Mouse (Mus musculus) layer of hippocampus, adult 8-10 months (tissue): ENCODE results near the gene Pwwp2a. TPM values are rescaled to one million over a fixed set of nuclear protein-coding genes. Genes with fewer than 3 reads are reported as not detected.
A peak's percentile ranks its signal among the peaks of the same experiment; 100 is the strongest.

Experiments
- DNase-seq, 2 experiments: peaks; one replicate each; pipeline ENCODE4 v3.0.0; 2022; ENCODE audit warnings: low spot score in 2 of 2
- total RNA-seq, 4 experiments: library from RNA; stranded (reverse); gene quantifications; 2 replicates each; pipeline ENCODE4 v1.2.4; 2022

Gene Pwwp2a
- 10 to 100 TPM; 65.0 to 71.6 (median 68.6) TPM for total RNA-seq

GRCm38 (mm10) chr11:43681472-43682414 is at the start of gene Pwwp2a:
Gene Pwwp2a (plus strand): TSS chr11:43681998.
- peak; percentile 98 to 99 for DNase-seq

GRCm38 (mm10) chr11:43632566-43632965 is 49.2 kb upstream of the Pwwp2a start:
- no peak for DNase-seq

GRCm38 (mm10) chr11:43633165-43633564 is 48.6 kb upstream of the Pwwp2a start:
- no peak for DNase-seq

- DNase-seq = peak in 1 of 2 experiments; percentile 50
Observed at GRCm38 (mm10) chr11:43633658-43634401, 48.0 kb upstream of the Pwwp2a start.

- peak in 1 of 2 experiments; percentile 25 for DNase-seq
Observed at GRCm38 (mm10) chr11:43636761-43637160, 45.0 kb upstream of the Pwwp2a start.

- DNase-seq = no peak
Observed at GRCm38 (mm10) chr11:43638486-43638885, 43.3 kb upstream of the Pwwp2a start.

- peak; percentile 68 to 76 for DNase-seq
Observed at GRCm38 (mm10) chr11:43643180-43643591, 38.6 kb upstream of the Pwwp2a start.

GRCm38 (mm10) chr11:43645286-43645685 is 36.5 kb upstream of the Pwwp2a start:
- no peak for DNase-seq

GRCm38 (mm10) chr11:43653051-43653475 is 28.7 kb upstream of the Pwwp2a start:
- DNase-seq = no peak

- no peak for DNase-seq
Observed at GRCm38 (mm10) chr11:43656464-43656863, 25.3 kb upstream of the Pwwp2a start.

- DNase-seq = no peak
Observed at GRCm38 (mm10) chr11:43658010-43658409, 23.8 kb upstream of the Pwwp2a start.

- no peak for DNase-seq
Observed at GRCm38 (mm10) chr11:43667038-43667745, 14.6 kb upstream of the Pwwp2a start.

- DNase-seq = peak; percentile 29 to 38
Observed at GRCm38 (mm10) chr11:43682415-43683217, 818 bp downstream of the Pwwp2a start.

- no peak for DNase-seq
Observed at GRCm38 (mm10) chr11:43688850-43689249, 7.1 kb downstream of the Pwwp2a start.

GRCm38 (mm10) chr11:43696623-43697022 is 14.8 kb downstream of the Pwwp2a start:
- no peak for DNase-seq

GRCm38 (mm10) chr11:43698621-43699020 is 16.8 kb downstream of the Pwwp2a start:
- DNase-seq = no peak

GRCm38 (mm10) chr11:43700291-43700690 is 18.5 kb downstream of the Pwwp2a start:
- DNase-seq = no peak

GRCm38 (mm10) chr11:43703552-43703951 is 21.8 kb downstream of the Pwwp2a start:
- DNase-seq = no peak

- no peak for DNase-seq
Observed at GRCm38 (mm10) chr11:43705751-43706150, 24.0 kb downstream of the Pwwp2a start.

- DNase-seq = no peak
Observed at GRCm38 (mm10) chr11:43708409-43708808, 26.6 kb downstream of the Pwwp2a start.

GRCm38 (mm10) chr11:43712178-43712577 is 30.4 kb downstream of the Pwwp2a start:
- peak in 1 of 2 experiments; percentile 30 for DNase-seq
